Mouse (Mus musculus) testis, adult 2 months (tissue): Measurements from ENCODE around the gene Slc4a2.

Experiments
- CTCF ChIP-seq: fragments of 200-500 bp; IDR thresholded peaks from 2 replicates; pipeline ENCODE4 v1.5.1; 2012; ENCODE audit warnings: low read depth, mild to moderate bottlenecking, inconsistent platforms, low read length, moderate library complexity; ENCODE audit not compliant: control insufficient read depth, insufficient read depth, insufficient replicate concordance
- POLR2A ChIP-seq: fragments of 200-500 bp; IDR thresholded peaks from 2 replicates; pipeline ENCODE4 v1.6.1; 2012; ENCODE audit warnings: low read depth, mild to moderate bottlenecking, inconsistent platforms, low read length, moderate library complexity; ENCODE audit not compliant: control insufficient read depth

GRCm38 (mm10) chr5:24425421-24426036 is 1.9 kb downstream of the Slc4a2 start:
- no peak for TF ChIP-seq CTCF
- TF ChIP-seq POLR2A: no peak; the same call in 1 of the 2 replicates
